Mouse (Mus musculus) spleen, adult 2 months (tissue): Measurements from ENCODE around the gene Dpf2. TPM values are rescaled to one million over a fixed set of nuclear protein-coding genes. Genes with fewer than 3 reads are reported as not detected.
A peak's percentile ranks its signal among the peaks of the same experiment; 100 is the strongest.

Experiments used
- DNase-seq, 2 experiments: peaks; one replicate each; pipeline versions ENCODE4 v3.0.0 to v3.0.0-alpha.2; 2012 to 2021; ENCODE audit warnings: low spot score in 2 of 2, low read depth in 1 of 2
- H3K27ac ChIP-seq: fragments of 200-500 bp; 2 replicates; pipeline ENCODE4 v1.5.1; 2012; ENCODE audit warnings: low read length, inconsistent platforms; ENCODE audit not compliant: insufficient read depth
- H3K27me3 ChIP-seq: fragments of 200-500 bp; 2 replicates; pipeline ENCODE4 v1.6.1; 2012; ENCODE audit warnings: mild to moderate bottlenecking, moderate library complexity, low read length, inconsistent platforms; ENCODE audit not compliant: control insufficient read depth, insufficient read depth
- H3K36me3 ChIP-seq: fragments of 200-500 bp; 2 replicates; pipeline ENCODE4 v1.6.1; 2012; ENCODE audit warnings: mild to moderate bottlenecking, low read length, inconsistent platforms; ENCODE audit not compliant: control insufficient read depth, insufficient read depth
- H3K4me1 ChIP-seq: fragments of 200-500 bp; 2 replicates; pipeline ENCODE4 v1.6.1; 2011; ENCODE audit warnings: inconsistent platforms; ENCODE audit not compliant: control insufficient read depth, insufficient read depth, insufficient read length
- H3K4me3 ChIP-seq: fragments of 200-500 bp; 2 replicates; pipeline ENCODE4 v1.5.1; 2011; ENCODE audit warnings: mild to moderate bottlenecking, inconsistent platforms; ENCODE audit not compliant: insufficient read depth, insufficient read length; ENCODE audit errors: extremely low read depth
- CTCF ChIP-seq: fragments of 200-500 bp; IDR thresholded peaks from 2 replicates; pipeline ENCODE4 v1.5.1; 2011; ENCODE audit warnings: mild to moderate bottlenecking, inconsistent platforms; ENCODE audit not compliant: insufficient read depth, insufficient read length, insufficient replicate concordance; ENCODE audit errors: extremely low read depth
- POLR2A ChIP-seq: fragments of 200-500 bp; IDR thresholded peaks from 2 replicates; pipeline ENCODE4 v1.6.1; 2011; ENCODE audit warnings: low read depth, low read length, inconsistent platforms
- WGBS: fragments of 180-500 bp; shearing (Covaris S2); methylation state at CpG from one replicate; pipeline ENCODE4 v1.1.7; 2018; 5-methylcytosine and 5-hydroxymethylcytosine counted together
- polyA plus RNA-seq: library from polyadenylated mRNA; depleted of rRNA; stranded (reverse); fragments of >200 nt; gene quantifications from 2 replicates; pipeline ENCODE4 v1.2.3, GENCODE M21; 2012

Gene Dpf2
- polyA plus RNA-seq, 1 experiment: 59.9 TPM

GRCm38 (mm10) chr19:5943404-5943803 lies 30.6 kb upstream of the Dpf2 start:
- TF ChIP-seq POLR2A (no peak), CTCF (no peak)
- no peaks in the 10 kb centered on the region; the same call in 1 of the 2 replicates for H3K4me1 ChIP-seq
- no peak overlapping the region for H3K4me3 ChIP-seq
- no peak for DNase-seq
- H3K36me3 ChIP-seq: peaks cover 19% of the 10 kb centered on the region
- no peaks in the 10 kb centered on the region for H3K27me3 ChIP-seq
- 94% methylated on average over 15 of the region's 15 CpGs for WGBS
- no peak overlapping the region for H3K27ac ChIP-seq

DNA sequence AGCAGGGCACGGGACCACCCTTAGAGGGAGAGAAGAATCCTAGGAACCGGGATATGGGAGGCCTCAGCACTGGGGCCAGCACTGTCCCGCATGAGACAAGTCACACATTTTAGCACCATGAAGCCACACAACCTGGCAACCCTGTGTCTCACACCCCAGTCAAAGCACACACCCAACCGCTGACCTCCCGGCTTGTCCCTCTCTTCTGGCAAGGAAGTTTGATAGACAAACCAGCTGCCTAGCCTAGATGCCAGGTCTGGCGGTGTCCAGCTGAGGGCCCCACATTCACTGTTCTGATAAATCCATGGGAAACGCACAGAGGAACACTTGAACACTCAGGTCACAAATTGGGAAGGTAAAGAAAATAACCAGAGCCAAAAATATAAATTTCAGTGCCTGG lies 29.8 kb upstream of the Dpf2 start:
- no peak for DNase-seq
- Histone ChIP-seq H3K27ac (no peak overlapping the region), H3K4me3 (no peak overlapping the region), H3K27me3 (no peaks in the 10 kb centered on the region), H3K4me1 (no peaks in the 10 kb centered on the region; the same call in 1 of the 2 replicates), H3K36me3 (peaks cover 16% of the 10 kb centered on the region)
- WGBS: 96% methylated on average over 7 of the region's 7 CpGs
- no peak for TF ChIP-seq CTCF
- no peak for TF ChIP-seq POLR2A

DNA sequence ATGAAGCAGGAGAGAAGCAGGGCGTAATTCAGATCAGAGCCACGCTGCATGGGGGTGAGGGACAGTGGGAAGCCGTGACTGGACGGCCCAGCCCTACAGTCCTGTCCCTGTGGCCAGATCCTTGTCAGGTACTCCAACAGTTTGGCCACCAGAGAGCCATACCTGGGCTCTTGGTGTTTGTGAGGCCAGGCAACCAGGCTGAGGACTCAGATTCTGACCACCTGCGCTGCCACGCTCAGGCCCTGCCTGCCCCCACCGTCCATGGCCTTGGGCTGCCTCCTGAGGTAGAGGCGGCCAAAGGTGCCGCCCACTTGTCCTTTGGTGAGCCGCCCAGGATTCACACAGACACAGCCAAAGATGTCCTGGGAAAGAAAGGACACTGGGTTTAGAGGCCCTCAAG lies 27.8 kb upstream of the Dpf2 start:
- Histone ChIP-seq H3K27ac (peak overlapping the region; percentile 52), H3K27me3 (no peaks in the 10 kb centered on the region), H3K4me3 (no peak overlapping the region), H3K4me1 (no peaks in the 10 kb centered on the region), H3K36me3 (peaks cover 12% of the 10 kb centered on the region)
- 90% methylated on average over 10 of the region's 10 CpGs for WGBS
- TF ChIP-seq POLR2A: no peak
- TF ChIP-seq CTCF: no peak
- no peak for DNase-seq

GRCm38 (mm10) chr19:5940173-5940572 lies 27.4 kb upstream of the Dpf2 start:
- Histone ChIP-seq H3K27ac (no peak overlapping the region), H3K27me3 (no peaks in the 10 kb centered on the region), H3K4me3 (no peak overlapping the region), H3K4me1 (no peaks in the 10 kb centered on the region), H3K36me3 (peaks cover 12% of the 10 kb centered on the region)
- TF ChIP-seq CTCF: no peak
- TF ChIP-seq POLR2A: no peak
- DNase-seq: no peak
- 86% methylated on average over 4 of the region's 4 CpGs for WGBS

DNA sequence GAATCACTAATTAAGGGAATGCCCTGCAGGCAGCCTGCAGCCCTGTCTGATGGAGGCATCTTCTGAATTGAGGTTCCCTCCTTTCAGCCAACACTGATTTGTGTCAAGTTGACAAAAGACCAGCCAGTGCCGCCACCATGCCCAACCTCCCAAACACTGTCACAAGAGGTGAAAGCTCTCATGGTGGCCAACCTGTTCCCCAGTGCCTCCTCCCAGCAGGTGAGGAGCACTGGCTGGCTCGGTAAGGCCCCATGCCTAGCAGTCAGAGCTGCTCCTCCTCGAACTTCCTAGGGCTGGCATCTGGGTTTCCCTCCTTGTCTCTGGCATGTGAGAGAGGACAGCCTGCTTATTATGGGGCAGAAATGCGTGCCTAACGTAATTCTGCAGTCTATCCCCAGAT lies 26.9 kb upstream of the Dpf2 start:
- no peak for DNase-seq
- H3K27me3 ChIP-seq: no peaks in the 10 kb centered on the region
- 93% methylated on average over 5 of the region's 5 CpGs for WGBS
- peaks cover 12% of the 10 kb centered on the region for H3K36me3 ChIP-seq
- TF ChIP-seq CTCF: no peak
- no peak for TF ChIP-seq POLR2A
- H3K27ac ChIP-seq: no peak overlapping the region
- H3K4me1 ChIP-seq: no peaks in the 10 kb centered on the region
- H3K4me3 ChIP-seq: no peak overlapping the region

DNA sequence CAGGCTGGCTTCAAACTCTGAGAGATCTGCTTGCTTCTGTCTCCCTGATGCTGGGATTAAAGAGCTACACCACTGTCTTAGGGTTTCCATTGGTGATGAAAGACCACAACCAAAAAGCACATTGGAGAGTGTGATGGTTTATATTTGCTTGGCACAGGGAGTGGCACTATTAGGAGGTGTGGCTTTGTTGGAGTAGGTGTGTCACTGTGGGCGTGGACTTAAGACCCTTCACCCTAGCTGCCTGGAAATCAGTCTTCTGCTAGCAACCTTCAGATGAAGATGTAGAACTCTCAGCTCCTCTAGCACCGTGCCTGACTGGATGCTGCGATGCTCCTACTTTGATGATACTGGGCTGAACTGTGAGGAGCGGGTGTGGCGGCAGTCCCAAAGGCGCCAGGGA lies 25.7 kb upstream of the Dpf2 start:
- WGBS: 88% methylated on average over 6 of the region's 6 CpGs
- Histone ChIP-seq H3K27ac (no peak overlapping the region), H3K36me3 (peaks cover 12% of the 10 kb centered on the region), H3K4me1 (no peaks in the 10 kb centered on the region), H3K27me3 (no peaks in the 10 kb centered on the region), H3K4me3 (no peak overlapping the region)
- DNase-seq: no peak
- TF ChIP-seq CTCF: no peak
- no peak for TF ChIP-seq POLR2A

DNA sequence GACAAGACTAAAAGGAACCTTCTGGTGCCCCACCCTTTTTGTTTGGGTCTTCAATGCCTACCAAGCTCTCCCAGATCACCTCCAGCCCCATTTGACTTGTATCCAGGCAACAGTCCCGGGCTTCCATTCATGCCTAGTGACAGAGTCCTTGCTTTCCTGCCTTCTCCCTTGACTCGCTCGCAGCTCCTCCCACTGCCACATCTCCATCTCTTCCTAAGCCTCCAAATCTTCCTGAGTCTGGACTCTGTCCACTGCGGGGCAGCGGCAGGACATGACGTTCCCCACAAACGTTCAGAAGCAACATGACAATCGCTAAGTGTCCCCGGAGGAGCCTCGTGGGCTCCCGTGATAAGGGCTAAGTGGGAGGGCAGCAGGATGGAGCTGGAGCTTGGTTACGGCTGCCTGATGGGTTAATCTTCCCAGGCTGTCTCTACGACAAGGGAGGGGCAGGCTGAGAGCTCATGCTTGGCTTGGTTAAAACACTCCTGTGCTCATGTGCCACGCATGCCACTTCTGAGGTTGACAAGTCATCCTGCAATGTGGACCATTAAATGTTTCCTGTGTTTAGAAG lies 25.1 kb upstream of the Dpf2 start:
- 36% methylated on average over 14 of the region's 14 CpGs for WGBS
- TF ChIP-seq CTCF: no peak
- no peak for TF ChIP-seq POLR2A
- Histone ChIP-seq H3K4me1 (no peaks in the 10 kb centered on the region), H3K4me3 (no peak overlapping the region), H3K27me3 (no peaks in the 10 kb centered on the region), H3K27ac (no peak overlapping the region), H3K36me3 (peaks cover 12% of the 10 kb centered on the region)
- DNase-seq: no peak
